Mouse (Mus musculus) gastrocnemius, postnatal 4 days (tissue): ENCODE data around the gene S100pbp. TPM values are rescaled to one million over a fixed set of nuclear protein-coding genes. Genes with fewer than 3 reads are reported as not detected.
A peak's percentile ranks its signal among the peaks of the same experiment; 100 is the strongest.

Source experiments
- DNase-seq, 2 experiments: peaks; one replicate each; pipeline ENCODE4 v3.0.0; 2021 to 2022; ENCODE audit warnings: low spot score in 2 of 2, mixed read lengths in 2 of 2
- long read RNA-seq, 2 experiments: library from polyadenylated mRNA; stranded (forward); transcript quantifications; one replicate each; pipeline ENCODE4 v2.0.0; 2021
- total RNA-seq, 2 experiments: library from RNA; stranded (reverse); gene quantifications; 2 replicates each; pipeline ENCODE4 v1.2.3; 2021

The S100pbp gene
- 10 to 100 TPM; 20.4 to 21.7 TPM for total RNA-seq
- long read RNA-seq, experiment 1, partial matches to known transcripts = 0 of 1 reads
- long read RNA-seq, experiment 1, other reads (novel, unspliced or antisense) = 1 of 1 reads
- long read RNA-seq, experiment 2, full-length matches to known transcripts = 1 of 5 reads
- long read RNA-seq, experiment 2, partial matches to known transcripts = 0 of 5 reads
- long read RNA-seq, experiment 2, other reads (novel, unspliced or antisense) = 4 of 5 reads

GRCm38 (mm10) chr4:129189542-129190519 is at the start of gene S100pbp, which contains the start of gene Yars:
TSS of gene S100pbp (minus strand) at chr4:129189727.
TSS of gene Yars (plus strand) at chr4:129189760.
- peak; percentile 96 for DNase-seq

GRCm38 (mm10) chr4:129239075-129239474 is 49.5 kb upstream of the S100pbp start:
- DNase-seq = peak; percentile 47 to 64

- no peak for DNase-seq
Observed at GRCm38 (mm10) chr4:129238579-129239016, 49.1 kb upstream of the S100pbp start.

GRCm38 (mm10) chr4:129237843-129238441 is 48.4 kb upstream of the S100pbp start:
- no peak for DNase-seq

- DNase-seq = no peak
Observed at GRCm38 (mm10) chr4:129236236-129236813, 46.8 kb upstream of the S100pbp start.

GRCm38 (mm10) chr4:129235147-129235546 is 45.6 kb upstream of the S100pbp start:
- DNase-seq = no peak

- no peak for DNase-seq
Observed at GRCm38 (mm10) chr4:129234488-129234887, 45.0 kb upstream of the S100pbp start.

GRCm38 (mm10) chr4:129232561-129233360 is 43.2 kb upstream of the S100pbp start:
- no peak for DNase-seq

GRCm38 (mm10) chr4:129231594-129232450 is 42.3 kb upstream of the S100pbp start:
- no peak for DNase-seq

GRCm38 (mm10) chr4:129230926-129231325 is 41.4 kb upstream of the S100pbp start:
- DNase-seq = no peak

GRCm38 (mm10) chr4:129227985-129228381 is 38.5 kb upstream of the S100pbp start:
- DNase-seq = no peak

- no peak for DNase-seq
Observed at GRCm38 (mm10) chr4:129227170-129227984, 37.9 kb upstream of the S100pbp start.

- DNase-seq = no peak
Observed at GRCm38 (mm10) chr4:129226441-129226963, 37.0 kb upstream of the S100pbp start.

- DNase-seq = no peak
Observed at GRCm38 (mm10) chr4:129225315-129225714, 35.8 kb upstream of the S100pbp start.

- DNase-seq = no peak
Observed at GRCm38 (mm10) chr4:129223421-129224281, 34.1 kb upstream of the S100pbp start.

- DNase-seq = no peak
Observed at GRCm38 (mm10) chr4:129222019-129222925, 32.7 kb upstream of the S100pbp start.
